Mouse (Mus musculus) heart, embryonic 12.5 days (tissue): Measurements from ENCODE around the gene Rab6b. TPM values are rescaled to one million over a fixed set of nuclear protein-coding genes. Genes with fewer than 3 reads are reported as not detected.

Experiments used
- ATAC-seq: fragments of 200-750 bp; cut with Nextera tagmentation; 2 replicates; pipeline ENCODE4 v1.8.0; 2017; ENCODE audit warnings: moderate TSS enrichment, moderate library complexity; ENCODE audit not compliant: insufficient number of reproducible peaks, low FRiP score
- H3K27ac ChIP-seq: fragments of 300-500 bp; sonication (generic); 2 replicates; pipeline ENCODE4 v1.5.1; 2016; ENCODE audit warnings: mild to moderate bottlenecking, moderate library complexity; ENCODE audit not compliant: poor library complexity, severe bottlenecking
- H3K27me3 ChIP-seq: fragments of 300-500 bp; sonication (generic); replicated peaks from 2 replicates; pipeline ENCODE4 v1.6.1; 2016; ENCODE audit warnings: mild to moderate bottlenecking, moderate library complexity
- H3K36me3 ChIP-seq: fragments of 300-500 bp; sonication (generic); 2 replicates; pipeline ENCODE4 v1.6.1; 2016; ENCODE audit warnings: mild to moderate bottlenecking, moderate library complexity
- H3K4me1 ChIP-seq: fragments of 300-500 bp; sonication (generic); replicated peaks from 2 replicates; pipeline ENCODE4 v1.6.1; 2016; ENCODE audit warnings: mild to moderate bottlenecking
- H3K4me2 ChIP-seq: fragments of 300-500 bp; sonication (generic); 2 replicates; pipeline ENCODE4 v1.6.1; 2016; ENCODE audit warnings: mild to moderate bottlenecking, moderate library complexity
- H3K4me3 ChIP-seq: fragments of 300-500 bp; sonication (generic); 2 replicates; pipeline ENCODE4 v1.5.1; 2016; ENCODE audit warnings: mild to moderate bottlenecking
- H3K9ac ChIP-seq: fragments of 300-500 bp; sonication (generic); 2 replicates; pipeline ENCODE4 v1.6.1; 2016; ENCODE audit warnings: mild to moderate bottlenecking, moderate library complexity
- H3K9me3 ChIP-seq: fragments of 300-500 bp; sonication (generic); replicated peaks from 2 replicates; pipeline ENCODE4 v1.6.1; 2016; ENCODE audit warnings: mild to moderate bottlenecking, moderate library complexity
- WGBS: fragments of 180-500 bp; shearing (Covaris S2); methylation state at CpG from one replicate; pipeline ENCODE4 v1.1.7; 2016; 5-methylcytosine and 5-hydroxymethylcytosine counted together
- polyA plus RNA-seq: library from polyadenylated mRNA; unstranded; fragments of >200 nt; fragmentation: Nextera tagmentation; extraction: Ambion mirVana; gene quantifications from 2 replicates; pipeline ENCODE4 v1.2.1, GENCODE M21; 2016

Rab6b gene
- polyA plus RNA-seq, 1 experiment from 2014 or later, result 3.2 TPM

- under 1% methylated on average over 45 of the region's 45 CpGs for WGBS
- H3K4me3 ChIP-seq, result peak within 1 kb of the TSS; percentile 70
- peaks cover 27% of the 10 kb centered on the region for H3K36me3 ChIP-seq
- 0 out of 2 replicates have a peak, but pooled peaks cover 4% of the 10 kb centered on the region for H3K4me1 ChIP-seq
- H3K9ac ChIP-seq, result peak within 1 kb of the TSS; percentile 81
- H3K9me3 ChIP-seq, result no peaks in the 10 kb centered on the region
- ATAC-seq, result peak; percentile 98
- H3K4me2 ChIP-seq, result peak within 1 kb of the TSS; percentile 78
- no peaks in the 10 kb centered on the region for H3K27me3 ChIP-seq
- H3K27ac ChIP-seq, result peak within 1 kb of the TSS; percentile 79
Measured at GRCm38 (mm10) chr9:103201561-103202260, 90.1 kb downstream of the Rab6b start, which contains the start of gene Srprb. TSS of gene Srprb (minus strand) at chr9:103202137.

DNA sequence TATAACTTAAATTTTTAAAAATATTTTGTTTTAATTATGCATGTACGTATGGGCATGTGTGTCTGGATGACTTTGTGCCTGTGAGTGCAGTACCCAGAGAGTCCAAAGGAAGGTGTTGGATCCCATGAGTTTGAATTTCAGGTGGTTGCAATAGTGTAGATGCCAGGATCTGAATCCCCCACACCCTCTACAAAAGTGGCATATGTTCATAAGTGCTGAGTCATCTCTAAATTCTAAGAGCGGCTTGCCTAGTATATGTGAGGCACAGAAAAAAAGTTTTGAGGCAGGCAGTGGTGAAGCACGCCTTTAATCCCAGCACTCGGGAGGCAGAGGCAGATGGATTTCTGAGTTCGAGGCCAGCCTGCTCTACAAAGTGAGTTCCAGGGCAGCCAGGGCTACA is 94.2 kb downstream of the Rab6b start:
- Histone ChIP-seq H3K27me3 (0 out of 2 replicates have a peak, but pooled peaks cover 3% of the 10 kb centered on the region), H3K4me2 (no peak overlapping the region), H3K9me3 (no peaks in the 10 kb centered on the region), H3K27ac (no peak overlapping the region), H3K4me1 (0 out of 2 replicates have a peak, but pooled peaks cover 4% of the 10 kb centered on the region), H3K9ac (no peak overlapping the region), H3K36me3 (no peaks in the 10 kb centered on the region), H3K4me3 (no peak overlapping the region)
- ATAC-seq, result no peak
- 83% methylated on average over 5 of the region's 5 CpGs for WGBS

DNA sequence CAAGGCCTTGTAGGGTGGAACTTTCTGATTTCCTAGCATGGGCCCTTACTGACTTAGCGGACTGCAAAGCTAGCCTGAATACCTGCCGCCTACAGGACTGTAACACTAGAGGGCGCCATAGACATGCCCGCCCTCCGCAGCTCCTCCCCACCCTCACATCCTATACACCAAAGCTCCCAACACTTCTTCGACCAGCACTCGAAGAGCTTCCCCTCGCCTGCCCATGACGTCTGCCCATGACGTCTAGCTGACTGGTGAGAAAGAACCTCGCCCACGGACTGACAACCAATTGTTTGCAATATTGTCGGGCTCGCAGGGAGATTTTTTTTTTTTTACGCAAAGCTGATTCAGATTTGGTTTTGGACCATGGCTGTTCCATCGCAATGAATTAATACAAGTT is 96.3 kb downstream of the Rab6b start:
- H3K9ac ChIP-seq, result no peak overlapping the region; the same call in 1 of the 2 replicates
- H3K27me3 ChIP-seq, result 0 out of 2 replicates have a peak, but pooled peaks cover 3% of the 10 kb centered on the region
- peak overlapping the region; percentile 58 for H3K4me2 ChIP-seq
- no peaks in the 10 kb centered on the region for H3K36me3 ChIP-seq
- no peaks in the 10 kb centered on the region for H3K9me3 ChIP-seq
- H3K27ac ChIP-seq, result no peak overlapping the region
- ATAC-seq, result peak; percentile 85
- 0 out of 2 replicates have a peak overlapping the region, but pooled peaks have one; percentile 12 for H3K4me3 ChIP-seq
- no peaks in the 10 kb centered on the region for H3K4me1 ChIP-seq
- 10% methylated on average over 16 of the region's 16 CpGs for WGBS

DNA sequence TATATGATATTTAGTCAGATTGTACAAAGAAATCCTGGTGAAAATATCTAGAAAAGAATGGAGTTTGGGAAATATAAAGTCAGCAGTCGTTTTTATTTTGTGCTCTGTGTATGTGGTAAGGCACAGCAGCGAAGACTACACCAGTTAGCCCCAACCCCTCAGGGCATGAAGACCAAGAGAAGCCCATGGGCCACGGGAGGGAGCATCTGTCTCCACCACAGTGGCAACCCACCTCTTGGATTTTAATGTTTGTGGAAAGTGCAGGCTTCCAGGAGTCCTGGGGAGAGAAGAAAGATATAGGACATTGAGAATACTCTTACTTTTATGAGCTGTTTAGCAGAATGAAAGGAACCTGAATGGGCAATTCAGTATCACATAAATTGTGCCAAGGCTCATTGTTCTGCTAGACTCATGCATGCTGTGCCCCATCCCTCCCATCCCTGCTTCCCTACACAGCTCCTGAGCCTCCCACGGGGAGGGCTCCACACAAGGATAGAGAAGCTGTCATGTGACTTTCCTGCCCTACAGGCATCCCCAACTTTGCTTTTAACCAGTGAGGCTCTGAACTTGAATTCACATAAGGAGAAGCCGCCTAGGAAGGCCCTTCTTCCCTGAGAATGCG is 97.3 kb downstream of the Rab6b start:
- Histone ChIP-seq H3K4me2 (no peak overlapping the region), H3K27ac (no peak overlapping the region), H3K4me3 (no peak overlapping the region), H3K9ac (no peak overlapping the region), H3K27me3 (0 out of 2 replicates have a peak, but pooled peaks cover 3% of the 10 kb centered on the region), H3K36me3 (no peaks in the 10 kb centered on the region), H3K4me1 (peaks cover 5% of the 10 kb centered on the region), H3K9me3 (no peaks in the 10 kb centered on the region)
- ATAC-seq, result no peak
- 60% methylated on average over 6 of the region's 6 CpGs for WGBS

DNA sequence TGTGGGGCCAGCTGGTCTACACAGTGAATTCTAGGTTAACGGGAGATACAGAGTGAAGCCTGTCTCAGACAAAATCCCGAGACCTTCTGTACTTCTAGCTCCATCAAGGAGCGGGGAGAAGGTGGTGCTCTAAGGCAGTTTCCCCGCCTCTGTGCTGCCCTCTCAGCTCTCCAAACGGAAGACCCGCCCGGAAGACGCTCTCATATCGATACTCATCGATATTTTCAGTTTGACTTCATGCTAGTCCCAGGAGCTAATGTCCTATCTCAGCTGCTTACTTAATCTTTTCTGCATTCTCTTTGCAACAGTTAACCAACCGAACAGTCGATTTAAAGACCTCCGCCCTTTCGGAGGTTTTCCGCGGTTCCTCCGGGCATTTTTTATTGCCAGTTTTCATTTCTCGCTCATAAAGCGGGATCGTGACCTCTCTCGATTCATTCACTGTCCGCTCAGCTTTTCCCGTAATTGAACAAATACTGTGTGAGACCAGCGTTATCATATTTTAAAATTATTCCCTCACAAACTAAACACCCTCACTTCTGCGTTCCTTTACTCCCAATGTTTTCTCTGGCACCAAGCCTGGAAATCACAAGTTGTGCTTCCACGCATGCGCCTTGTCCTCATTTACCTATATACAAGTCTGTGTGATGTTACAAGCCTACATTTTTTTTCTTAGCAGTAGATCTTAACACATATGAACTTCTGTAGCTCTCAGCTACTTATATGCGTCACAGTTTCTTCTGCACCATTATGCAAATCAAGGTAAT is 101.2 kb downstream of the Rab6b start:
- Histone ChIP-seq H3K36me3 (no peaks in the 10 kb centered on the region), H3K4me2 (peak overlapping the region; percentile 52), H3K9me3 (no peaks in the 10 kb centered on the region), H3K9ac (no peak overlapping the region), H3K4me3 (peak overlapping the region; percentile 28), H3K4me1 (peaks cover 6% of the 10 kb centered on the region), H3K27ac (peak overlapping the region; percentile 9; the same call in 1 of the 2 replicates), H3K27me3 (0 out of 2 replicates have a peak, but pooled peaks cover 3% of the 10 kb centered on the region)
- 59% methylated on average over 28 of the region's 28 CpGs for WGBS
- ATAC-seq, result no peak

- H3K4me2 ChIP-seq, result no peak overlapping the region
- WGBS, result 43% methylated on average over 2 of the region's 2 CpGs
- 0 out of 2 replicates have a peak, but pooled peaks cover 3% of the 10 kb centered on the region for H3K27me3 ChIP-seq
- no peaks in the 10 kb centered on the region for H3K9me3 ChIP-seq
- no peak overlapping the region for H3K9ac ChIP-seq
- ATAC-seq, result no peak
- H3K4me3 ChIP-seq, result no peak overlapping the region
- H3K27ac ChIP-seq, result no peak overlapping the region
- peaks cover 6% of the 10 kb centered on the region for H3K4me1 ChIP-seq
- no peaks in the 10 kb centered on the region for H3K36me3 ChIP-seq
Measured at GRCm38 (mm10) chr9:103213631-103214030, 102.0 kb downstream of the Rab6b start.

DNA sequence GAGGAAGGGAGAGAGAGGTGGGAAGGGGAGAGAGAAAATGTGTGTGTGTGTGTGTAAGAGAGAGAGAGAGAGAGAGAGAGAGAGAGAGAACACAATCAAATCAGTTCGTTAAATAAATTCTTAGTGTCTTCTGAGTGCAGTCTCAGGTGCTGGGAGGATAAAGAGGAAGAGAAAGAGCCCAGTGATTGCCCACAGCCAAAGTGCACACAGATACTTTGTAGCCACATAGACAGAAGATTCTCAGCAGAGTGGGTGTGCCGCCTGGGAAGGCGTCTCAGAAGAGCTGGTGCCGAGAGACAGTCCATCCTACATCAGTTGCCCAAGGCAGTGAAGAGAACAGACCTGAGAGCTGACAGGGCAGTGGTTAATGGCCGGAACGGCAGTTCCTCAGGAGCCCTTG is 102.7 kb downstream of the Rab6b start:
- Histone ChIP-seq H3K9me3 (no peaks in the 10 kb centered on the region), H3K4me3 (no peak overlapping the region), H3K36me3 (no peaks in the 10 kb centered on the region), H3K9ac (no peak overlapping the region), H3K27ac (no peak overlapping the region), H3K4me2 (no peak overlapping the region), H3K4me1 (peaks cover 6% of the 10 kb centered on the region), H3K27me3 (0 out of 2 replicates have a peak, but pooled peaks cover under 1% of the 10 kb centered on the region)
- ATAC-seq, result no peak
- WGBS, result 71% methylated on average over 6 of the region's 6 CpGs

DNA sequence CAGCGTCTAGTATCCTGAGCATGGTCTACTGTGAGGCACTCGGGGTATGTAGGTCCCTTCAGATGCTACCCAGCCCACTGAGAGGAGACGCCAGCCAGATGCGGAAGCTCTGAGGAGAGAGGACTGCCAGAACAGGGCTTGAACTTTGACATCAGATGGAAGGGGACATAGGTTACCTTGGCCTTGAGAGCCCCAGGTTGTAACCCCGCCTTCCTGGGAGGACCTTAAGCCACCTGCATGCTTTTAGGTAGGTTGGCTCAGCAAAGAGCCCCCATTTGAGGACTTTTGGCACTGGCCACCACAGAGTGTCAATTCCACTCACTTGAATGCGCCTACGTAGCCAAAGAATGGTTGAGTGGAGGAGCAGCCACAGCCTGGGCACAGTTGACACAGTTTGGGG is 113.1 kb downstream of the Rab6b start:
- H3K4me2 ChIP-seq, result no peak overlapping the region
- no peak overlapping the region for H3K9ac ChIP-seq
- no peak overlapping the region for H3K4me3 ChIP-seq
- no peak for ATAC-seq
- H3K27ac ChIP-seq, result no peak overlapping the region
- WGBS, result 84% methylated on average over 7 of the region's 7 CpGs
- H3K27me3 ChIP-seq, result no peaks in the 10 kb centered on the region
- no peaks in the 10 kb centered on the region for H3K4me1 ChIP-seq
- H3K36me3 ChIP-seq, result no peaks in the 10 kb centered on the region
- H3K9me3 ChIP-seq, result no peaks in the 10 kb centered on the region

- no peaks in the 10 kb centered on the region for H3K27me3 ChIP-seq
- peak; percentile 31; the same call in 1 of the 2 replicates for ATAC-seq
- no peak overlapping the region for H3K9ac ChIP-seq
- H3K36me3 ChIP-seq, result no peaks in the 10 kb centered on the region
- no peaks in the 10 kb centered on the region for H3K9me3 ChIP-seq
- H3K4me3 ChIP-seq, result no peak overlapping the region
- H3K27ac ChIP-seq, result no peak overlapping the region
- no peak overlapping the region for H3K4me2 ChIP-seq
- WGBS, result 59% methylated on average over 3 of the region's 3 CpGs
- H3K4me1 ChIP-seq, result peaks cover 6% of the 10 kb centered on the region
Measured at GRCm38 (mm10) chr9:103225464-103225863, 113.9 kb downstream of the Rab6b start.

DNA sequence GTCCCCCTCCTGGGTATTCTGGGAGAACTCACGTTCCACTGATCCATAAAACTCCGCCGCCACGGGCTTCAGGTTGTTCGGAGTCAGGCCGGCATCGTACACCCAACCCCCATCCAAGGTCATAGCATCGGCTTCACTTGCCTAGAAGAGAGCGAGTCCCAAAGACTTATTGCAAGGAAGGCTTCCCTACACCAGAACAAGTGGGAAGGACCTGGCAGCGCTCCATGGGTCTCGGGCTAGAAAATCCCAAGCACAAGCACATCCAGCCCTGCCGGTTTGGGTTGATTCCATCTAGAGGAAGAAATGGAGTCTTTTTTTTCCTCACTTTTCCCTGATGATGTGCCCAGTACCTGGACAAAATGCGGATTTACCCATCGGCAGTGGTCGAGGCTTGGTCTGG is 115.2 kb downstream of the Rab6b start:
- WGBS, result 86% methylated on average over 15 of the region's 15 CpGs
- no peaks in the 10 kb centered on the region for H3K9me3 ChIP-seq
- no peak overlapping the region for H3K4me3 ChIP-seq
- H3K27ac ChIP-seq, result no peak overlapping the region
- H3K36me3 ChIP-seq, result no peaks in the 10 kb centered on the region
- no peak overlapping the region for H3K4me2 ChIP-seq
- H3K9ac ChIP-seq, result no peak overlapping the region
- no peaks in the 10 kb centered on the region for H3K27me3 ChIP-seq
- H3K4me1 ChIP-seq, result peaks cover 12% of the 10 kb centered on the region
- ATAC-seq, result no peak

- Histone ChIP-seq H3K4me1 (peaks cover 12% of the 10 kb centered on the region), H3K4me2 (no peak overlapping the region), H3K36me3 (no peaks in the 10 kb centered on the region), H3K27me3 (no peaks in the 10 kb centered on the region), H3K4me3 (no peak overlapping the region), H3K27ac (no peak overlapping the region), H3K9ac (no peak overlapping the region), H3K9me3 (no peaks in the 10 kb centered on the region)
- no peak for ATAC-seq
- 88% methylated on average over 16 of the region's 16 CpGs for WGBS
Measured at GRCm38 (mm10) chr9:103227760-103228159, 116.2 kb downstream of the Rab6b start.
